Mouse (Mus musculus): ENCODE measurements around the gene Kctd6. TPM values are rescaled to one million over a fixed set of nuclear protein-coding genes. Genes with fewer than 3 reads are reported as not detected.

Gene Kctd6
- polyA plus RNA-seq, 1 experiment from 2014 or later: 12.6 TPM

GRCm38 (mm10) chr14:8232155-8232910 lies 18.4 kb downstream of the Kctd6 start:
- Histone ChIP-seq H3K36me3 (no peaks in the 10 kb centered on the region), H3K4me3 (replicated peaks) (no peak overlapping the region), H3K4me2 (replicated peaks) (no peak overlapping the region), H3K27ac (replicated peaks) (no peak overlapping the region), H3K27me3 (no peaks in the 10 kb centered on the region), H3K4me1 (no peaks in the 10 kb centered on the region), H3K9me3 (replicated peaks) (no peaks in the 10 kb centered on the region), H3K9ac (no peak overlapping the region)
- ATAC-seq (ENCODE audit: insufficient number of reproducible peaks, low FRiP score, low TSS enrichment, low read depth): no peak
- WGBS: 82% methylated on average over 6 of the region's 6 CpGs

GRCm38 (mm10) chr14:8233252-8233651 lies 19.3 kb downstream of the Kctd6 start:
- no peak overlapping the region for H3K4me2 ChIP-seq (replicated peaks)
- H3K4me1 ChIP-seq: no peaks in the 10 kb centered on the region
- no peaks in the 10 kb centered on the region for H3K9me3 ChIP-seq (replicated peaks)
- no peak overlapping the region for H3K9ac ChIP-seq
- no peak for ATAC-seq (ENCODE audit: insufficient number of reproducible peaks, low FRiP score, low TSS enrichment, low read depth)
- WGBS: 60% methylated on average over 1 of the region's 1 CpGs
- no peaks in the 10 kb centered on the region for H3K36me3 ChIP-seq
- H3K27me3 ChIP-seq: no peaks in the 10 kb centered on the region
- no peak overlapping the region for H3K4me3 ChIP-seq (replicated peaks)
- H3K27ac ChIP-seq (replicated peaks): no peak overlapping the region

- Histone ChIP-seq H3K9ac (no peak overlapping the region), H3K27ac (replicated peaks) (no peak overlapping the region), H3K9me3 (replicated peaks) (no peaks in the 10 kb centered on the region), H3K36me3 (no peaks in the 10 kb centered on the region), H3K4me2 (replicated peaks) (no peak overlapping the region), H3K4me1 (no peaks in the 10 kb centered on the region), H3K27me3 (no peaks in the 10 kb centered on the region), H3K4me3 (replicated peaks) (no peak overlapping the region)
- ATAC-seq (ENCODE audit: insufficient number of reproducible peaks, low FRiP score, low TSS enrichment, low read depth): no peak
Observed at GRCm38 (mm10) chr14:8241816-8242215, 27.9 kb downstream of the Kctd6 start.

GRCm38 (mm10) chr14:8242388-8242920 lies 28.5 kb downstream of the Kctd6 start:
- H3K27ac ChIP-seq (replicated peaks): no peak overlapping the region
- no peaks in the 10 kb centered on the region for H3K4me1 ChIP-seq
- no peaks in the 10 kb centered on the region for H3K27me3 ChIP-seq
- no peaks in the 10 kb centered on the region for H3K9me3 ChIP-seq (replicated peaks)
- whole genome bisulfite sequencing: 56% methylated on average over 5 of the region's 5 CpGs
- H3K9ac ChIP-seq: no peak overlapping the region
- H3K36me3 ChIP-seq: no peaks in the 10 kb centered on the region
- ATAC-seq (ENCODE audit: insufficient number of reproducible peaks, low FRiP score, low TSS enrichment, low read depth): no peak
- H3K4me2 ChIP-seq (replicated peaks): no peak overlapping the region
- no peak overlapping the region for H3K4me3 ChIP-seq (replicated peaks)

- Histone ChIP-seq H3K9me3 (replicated peaks) (no peaks in the 10 kb centered on the region), H3K36me3 (no peaks in the 10 kb centered on the region), H3K4me3 (replicated peaks) (no peak overlapping the region), H3K4me2 (replicated peaks) (no peak overlapping the region), H3K4me1 (no peaks in the 10 kb centered on the region), H3K27ac (replicated peaks) (no peak overlapping the region), H3K27me3 (no peaks in the 10 kb centered on the region), H3K9ac (no peak overlapping the region)
- 59% methylated on average over 8 of the region's 8 CpGs for WGBS
- no peak for ATAC-seq (ENCODE audit: insufficient number of reproducible peaks, low FRiP score, low TSS enrichment, low read depth)
Observed at GRCm38 (mm10) chr14:8243136-8243888, 29.4 kb downstream of the Kctd6 start.

GRCm38 (mm10) chr14:8244211-8244611 lies 30.3 kb downstream of the Kctd6 start:
- Histone ChIP-seq H3K9ac (no peak overlapping the region), H3K36me3 (no peaks in the 10 kb centered on the region), H3K9me3 (replicated peaks) (no peaks in the 10 kb centered on the region), H3K4me1 (no peaks in the 10 kb centered on the region), H3K27ac (replicated peaks) (no peak overlapping the region), H3K27me3 (no peaks in the 10 kb centered on the region), H3K4me3 (replicated peaks) (no peak overlapping the region), H3K4me2 (replicated peaks) (no peak overlapping the region)
- ATAC-seq (ENCODE audit: insufficient number of reproducible peaks, low FRiP score, low TSS enrichment, low read depth): no peak
- WGBS: 76% methylated on average over 5 of the region's 5 CpGs

- Histone ChIP-seq H3K27ac (replicated peaks) (no peak overlapping the region), H3K4me3 (replicated peaks) (no peak overlapping the region), H3K27me3 (no peaks in the 10 kb centered on the region), H3K9me3 (replicated peaks) (no peaks in the 10 kb centered on the region), H3K4me1 (no peaks in the 10 kb centered on the region), H3K4me2 (replicated peaks) (no peak overlapping the region), H3K9ac (no peak overlapping the region), H3K36me3 (no peaks in the 10 kb centered on the region)
- no peak for ATAC-seq (ENCODE audit: insufficient number of reproducible peaks, low FRiP score, low TSS enrichment, low read depth)
- 89% methylated on average over 8 of the region's 8 CpGs for WGBS
Observed at GRCm38 (mm10) chr14:8246878-8247277, 32.9 kb downstream of the Kctd6 start.

- H3K9ac ChIP-seq: no peak overlapping the region
- ATAC-seq (ENCODE audit: insufficient number of reproducible peaks, low FRiP score, low TSS enrichment, low read depth): no peak
- no peak overlapping the region for H3K4me3 ChIP-seq (replicated peaks)
- no peaks in the 10 kb centered on the region for H3K36me3 ChIP-seq
- no peak overlapping the region for H3K27ac ChIP-seq (replicated peaks)
- WGBS: 82% methylated on average over 1 of the region's 1 CpGs
- H3K4me2 ChIP-seq (replicated peaks): no peak overlapping the region
- H3K27me3 ChIP-seq: peaks cover under 1% of the 10 kb centered on the region; the same call in 1 of the 2 replicates
- no peaks in the 10 kb centered on the region for H3K4me1 ChIP-seq
- no peaks in the 10 kb centered on the region for H3K9me3 ChIP-seq (replicated peaks)
Observed at GRCm38 (mm10) chr14:8249206-8249605, 35.3 kb downstream of the Kctd6 start.

GRCm38 (mm10) chr14:8250141-8250871 lies 36.4 kb downstream of the Kctd6 start:
- H3K9ac ChIP-seq: no peak overlapping the region
- H3K9me3 ChIP-seq (replicated peaks): no peaks in the 10 kb centered on the region
- peaks cover 5% of the 10 kb centered on the region; the same call in 1 of the 2 replicates for H3K27me3 ChIP-seq
- H3K36me3 ChIP-seq: no peaks in the 10 kb centered on the region
- no peak overlapping the region for H3K4me2 ChIP-seq (replicated peaks)
- no peak overlapping the region for H3K27ac ChIP-seq (replicated peaks)
- no peak overlapping the region for H3K4me3 ChIP-seq (replicated peaks)
- no peak for ATAC-seq (ENCODE audit: insufficient number of reproducible peaks, low FRiP score, low TSS enrichment, low read depth)
- H3K4me1 ChIP-seq: no peaks in the 10 kb centered on the region
- 74% methylated on average over 9 of the region's 9 CpGs for WGBS

- WGBS: 92% methylated on average over 8 of the region's 8 CpGs
- no peaks in the 10 kb centered on the region for H3K4me1 ChIP-seq
- no peak overlapping the region for H3K4me2 ChIP-seq (replicated peaks)
- no peaks in the 10 kb centered on the region for H3K36me3 ChIP-seq
- ATAC-seq (ENCODE audit: insufficient number of reproducible peaks, low FRiP score, low TSS enrichment, low read depth): no peak
- H3K4me3 ChIP-seq (replicated peaks): no peak overlapping the region
- H3K9ac ChIP-seq: no peak overlapping the region
- H3K9me3 ChIP-seq (replicated peaks): no peaks in the 10 kb centered on the region
- no peak overlapping the region for H3K27ac ChIP-seq (replicated peaks)
- H3K27me3 ChIP-seq: peaks cover 8% of the 10 kb centered on the region; the same call in 1 of the 2 replicates
Observed at GRCm38 (mm10) chr14:8251330-8251885, 37.5 kb downstream of the Kctd6 start.
